Mouse (Mus musculus) embryonic facial prominence, embryonic 13.5 days (tissue): ENCODE results near the gene Ttc27. TPM values are rescaled to one million over a fixed set of nuclear protein-coding genes. Genes with fewer than 3 reads are reported as not detected.

Experiments used
- ATAC-seq: fragments of 200-750 bp; cut with Nextera tagmentation; 2 replicates; pipeline ENCODE4 v1.8.0; 2017; ENCODE audit warnings: low read depth; ENCODE audit not compliant: insufficient number of reproducible peaks, insufficient read depth, low FRiP score, low TSS enrichment
- H3K27ac ChIP-seq: fragments of 300-500 bp; sonication (generic); 2 replicates; pipeline ENCODE4 v1.5.1; 2015; ENCODE audit warnings: moderate library complexity, mild to moderate bottlenecking, inconsistent platforms
- H3K27me3 ChIP-seq: fragments of 300-500 bp; sonication (generic); 2 replicates; pipeline ENCODE4 v1.6.1; 2015; ENCODE audit warnings: mild to moderate bottlenecking, inconsistent platforms
- H3K36me3 ChIP-seq: fragments of 300-500 bp; sonication (generic); 2 replicates; pipeline ENCODE4 v1.6.1; 2015; ENCODE audit warnings: mild to moderate bottlenecking, inconsistent platforms
- H3K4me1 ChIP-seq: fragments of 300-500 bp; sonication (generic); 2 replicates; pipeline ENCODE4 v1.6.1; 2015; ENCODE audit warnings: inconsistent platforms
- H3K4me2 ChIP-seq: fragments of 300-500 bp; sonication (generic); 2 replicates; pipeline ENCODE4 v1.6.1; 2015; ENCODE audit warnings: moderate library complexity, mild to moderate bottlenecking, inconsistent platforms
- H3K4me3 ChIP-seq: fragments of 300-500 bp; sonication (generic); 2 replicates; pipeline ENCODE4 v1.5.1; 2015; ENCODE audit warnings: mild to moderate bottlenecking, inconsistent platforms
- H3K9ac ChIP-seq: fragments of 300-500 bp; sonication (generic); 2 replicates; pipeline ENCODE4 v1.6.1; 2015; ENCODE audit warnings: mild to moderate bottlenecking, inconsistent platforms
- H3K9me3 ChIP-seq: fragments of 300-500 bp; sonication (generic); 2 replicates; pipeline ENCODE4 v1.6.1; 2016; ENCODE audit warnings: inconsistent platforms
- WGBS: fragments of 180-500 bp; shearing (Covaris S2); methylation state at CpG from one replicate; pipeline ENCODE4 v1.1.7; 2015; ENCODE audit warnings: mixed read lengths; 5-methylcytosine and 5-hydroxymethylcytosine counted together
- polyA plus RNA-seq: library from polyadenylated mRNA; unstranded; fragments of >200 nt; fragmentation: Nextera tagmentation; extraction: Ambion mirVana; gene quantifications from 2 replicates; pipeline ENCODE4 v1.2.1, GENCODE M21; 2015

Gene Ttc27
- polyA plus RNA-seq, 1 experiment from 2014 or later: 29.1 TPM

GRCm38 (mm10) chr17:74753628-74754104, 36.1 kb downstream of the Ttc27 start:
- 88% methylated on average over 5 of the region's 5 CpGs for WGBS
- ATAC-seq: no peak

GRCm38 (mm10) chr17:74754369-74755118, 37.0 kb downstream of the Ttc27 start:
- 91% methylated on average over 11 of the region's 11 CpGs for WGBS
- H3K36me3 ChIP-seq: peaks cover 7% of the 10 kb centered on the region; the same call in 1 of the 2 replicates
- no peak overlapping the region for H3K4me2 ChIP-seq
- H3K27ac ChIP-seq: no peak overlapping the region
- H3K4me3 ChIP-seq: no peak overlapping the region
- H3K9me3 ChIP-seq: no peaks in the 10 kb centered on the region
- no peak overlapping the region for H3K9ac ChIP-seq
- H3K27me3 ChIP-seq: no peaks in the 10 kb centered on the region
- no peaks in the 10 kb centered on the region for H3K4me1 ChIP-seq
- no peak for ATAC-seq

More at GRCm38 (mm10) chr17:74753628-74754104, 36.1 kb downstream of the Ttc27 start:
- H3K9ac ChIP-seq: no peak overlapping the region
- H3K9me3 ChIP-seq: no peaks in the 10 kb centered on the region
- H3K4me1 ChIP-seq: no peaks in the 10 kb centered on the region
- no peak overlapping the region for H3K4me2 ChIP-seq
- no peak overlapping the region for H3K27ac ChIP-seq
- H3K4me3 ChIP-seq: no peak overlapping the region
- no peaks in the 10 kb centered on the region for H3K27me3 ChIP-seq
- peaks cover 5% of the 10 kb centered on the region; the same call in 1 of the 2 replicates for H3K36me3 ChIP-seq

- H3K4me3 ChIP-seq: no peak overlapping the region
- no peak for ATAC-seq
- no peaks in the 10 kb centered on the region for H3K27me3 ChIP-seq
- no peak overlapping the region; the same call in 1 of the 2 replicates for H3K27ac ChIP-seq
- peaks cover 13% of the 10 kb centered on the region for H3K36me3 ChIP-seq
- WGBS: 83% methylated on average over 9 of the region's 9 CpGs
- H3K9me3 ChIP-seq: no peaks in the 10 kb centered on the region
- no peak overlapping the region for H3K9ac ChIP-seq
- H3K4me1 ChIP-seq: no peaks in the 10 kb centered on the region
- H3K4me2 ChIP-seq: no peak overlapping the region
These were observed 51.9 kb downstream of the Ttc27 start for GRCm38 (mm10) chr17:74769390-74769811.

- peaks cover 7% of the 10 kb centered on the region; the same call in 1 of the 2 replicates for H3K36me3 ChIP-seq
- H3K27ac ChIP-seq: no peak overlapping the region
- H3K4me2 ChIP-seq: no peak overlapping the region
- ATAC-seq: no peak
- H3K4me3 ChIP-seq: no peak overlapping the region
- H3K27me3 ChIP-seq: no peaks in the 10 kb centered on the region
- H3K9ac ChIP-seq: no peak overlapping the region
- H3K9me3 ChIP-seq: no peaks in the 10 kb centered on the region
- no peaks in the 10 kb centered on the region for H3K4me1 ChIP-seq
- 94% methylated on average over 4 of the region's 4 CpGs for WGBS
These were observed 54.8 kb downstream of the Ttc27 start for GRCm38 (mm10) chr17:74772364-74772763.

GRCm38 (mm10) chr17:74773556-74773955, 56.0 kb downstream of the Ttc27 start:
- H3K27ac ChIP-seq: no peak overlapping the region
- no peaks in the 10 kb centered on the region for H3K4me1 ChIP-seq
- no peak overlapping the region for H3K4me2 ChIP-seq
- ATAC-seq: no peak
- H3K36me3 ChIP-seq: 0 out of 2 replicates have a peak, but pooled peaks cover 4% of the 10 kb centered on the region
- no peak overlapping the region for H3K4me3 ChIP-seq
- H3K27me3 ChIP-seq: no peaks in the 10 kb centered on the region
- H3K9me3 ChIP-seq: no peaks in the 10 kb centered on the region
- 66% methylated on average over 5 of the region's 5 CpGs for WGBS
- H3K9ac ChIP-seq: no peak overlapping the region

GRCm38 (mm10) chr17:74780133-74780532, 62.6 kb downstream of the Ttc27 start:
- H3K9ac ChIP-seq: no peak overlapping the region
- no peak overlapping the region for H3K4me2 ChIP-seq
- H3K27me3 ChIP-seq: no peaks in the 10 kb centered on the region
- ATAC-seq: no peak
- 88% methylated on average over 4 of the region's 4 CpGs for WGBS
- H3K4me3 ChIP-seq: no peak overlapping the region
- H3K4me1 ChIP-seq: no peaks in the 10 kb centered on the region
- peaks cover 4% of the 10 kb centered on the region; the same call in 1 of the 2 replicates for H3K36me3 ChIP-seq
- H3K27ac ChIP-seq: no peak overlapping the region
- no peaks in the 10 kb centered on the region for H3K9me3 ChIP-seq

GRCm38 (mm10) chr17:74780627-74781026, 63.1 kb downstream of the Ttc27 start:
- ATAC-seq: no peak
- Histone ChIP-seq H3K4me2 (no peak overlapping the region), H3K4me1 (no peaks in the 10 kb centered on the region), H3K36me3 (peaks cover 4% of the 10 kb centered on the region; the same call in 1 of the 2 replicates), H3K27ac (no peak overlapping the region), H3K27me3 (no peaks in the 10 kb centered on the region), H3K9me3 (no peaks in the 10 kb centered on the region), H3K9ac (no peak overlapping the region), H3K4me3 (no peak overlapping the region)
- 80% methylated on average over 9 of the region's 9 CpGs for WGBS

- H3K4me3 ChIP-seq: no peak overlapping the region
- H3K27ac ChIP-seq: no peak overlapping the region
- no peaks in the 10 kb centered on the region for H3K9me3 ChIP-seq
- no peak for ATAC-seq
- no peak overlapping the region for H3K4me2 ChIP-seq
- H3K27me3 ChIP-seq: no peaks in the 10 kb centered on the region
- H3K9ac ChIP-seq: no peak overlapping the region
- H3K4me1 ChIP-seq: no peaks in the 10 kb centered on the region
- peaks cover 4% of the 10 kb centered on the region; the same call in 1 of the 2 replicates for H3K36me3 ChIP-seq
These were observed 64.4 kb downstream of the Ttc27 start for GRCm38 (mm10) chr17:74781911-74782310.

- Histone ChIP-seq H3K4me1 (no peaks in the 10 kb centered on the region), H3K27ac (no peak overlapping the region), H3K9ac (no peak overlapping the region), H3K27me3 (no peaks in the 10 kb centered on the region), H3K4me3 (no peak overlapping the region), H3K9me3 (no peaks in the 10 kb centered on the region), H3K36me3 (peaks cover 12% of the 10 kb centered on the region), H3K4me2 (no peak overlapping the region)
- 80% methylated on average over 5 of the region's 5 CpGs for WGBS
- ATAC-seq: no peak
These were observed 68.1 kb downstream of the Ttc27 start for GRCm38 (mm10) chr17:74785586-74785985.

- H3K4me2 ChIP-seq: no peak overlapping the region
- no peaks in the 10 kb centered on the region for H3K4me1 ChIP-seq
- H3K36me3 ChIP-seq: peaks cover 13% of the 10 kb centered on the region
- no peaks in the 10 kb centered on the region for H3K9me3 ChIP-seq
- no peak overlapping the region for H3K27ac ChIP-seq
- WGBS: 82% methylated on average over 10 of the region's 10 CpGs
- no peak for ATAC-seq
- no peaks in the 10 kb centered on the region for H3K27me3 ChIP-seq
- no peak overlapping the region for H3K4me3 ChIP-seq
- H3K9ac ChIP-seq: no peak overlapping the region
These were observed 68.7 kb downstream of the Ttc27 start for GRCm38 (mm10) chr17:74786198-74786734.

GRCm38 (mm10) chr17:74796023-74796699, 78.6 kb downstream of the Ttc27 start:
- H3K4me1 ChIP-seq: peaks cover 7% of the 10 kb centered on the region
- no peak overlapping the region for H3K4me2 ChIP-seq
- 65% methylated on average over 14 of the region's 14 CpGs for WGBS
- no peaks in the 10 kb centered on the region for H3K27me3 ChIP-seq
- 0 out of 2 replicates have a peak, but pooled peaks cover 6% of the 10 kb centered on the region for H3K36me3 ChIP-seq
- no peak overlapping the region for H3K9ac ChIP-seq
- no peak overlapping the region for H3K4me3 ChIP-seq
- H3K27ac ChIP-seq: no peak overlapping the region
- no peak for ATAC-seq
- H3K9me3 ChIP-seq: no peaks in the 10 kb centered on the region
